Mouse (Mus musculus): ENCODE measurements around the gene Gpatch8. TPM values are rescaled to one million over a fixed set of nuclear protein-coding genes. Genes with fewer than 3 reads are reported as not detected.

The Gpatch8 gene
- total and polyA plus RNA-seq, 3 experiments: 11.5 to 24.7 (median 16.6) TPM

DNA sequence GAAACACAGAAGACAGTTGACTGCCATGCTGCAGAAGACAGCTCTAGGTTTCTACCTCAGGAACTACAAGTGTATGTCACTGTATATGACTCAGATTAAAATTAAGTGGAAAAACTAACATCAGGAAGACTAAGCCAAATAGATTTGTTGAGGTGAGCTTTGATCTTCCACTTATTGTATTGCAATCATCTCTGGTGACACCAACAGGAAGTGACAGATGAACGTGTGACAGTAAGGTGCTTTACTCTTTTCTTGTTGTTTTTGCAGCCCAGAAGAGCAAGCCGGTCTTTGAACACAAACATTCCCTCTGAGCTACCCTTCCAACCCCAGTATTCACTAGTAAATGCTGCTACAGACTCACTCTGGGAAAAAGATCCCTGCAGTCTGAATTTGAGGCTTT lies 59.5 kb downstream of the Gpatch8 start:
- Histone ChIP-seq H3K27ac (ENCODE audit: insufficient read depth, low read depth) (no peak overlapping the region), H3K79me2 (replicated peaks; ENCODE audit: control insufficient read depth, extremely low read depth, insufficient read depth, poor library complexity, severe bottlenecking) (no peaks in the 10 kb centered on the region; the same call in 1 of the 2 replicates), H3K36me3 (replicated peaks in 1 of 2; ENCODE audit: control insufficient read depth in 1 of 2, insufficient read depth in 1 of 2, low read length in 1 of 2) (peaks cover 43 to 84% of the 10 kb centered on the region in 2 experiments), H3K27me3 (replicated peaks) (no peaks in the 10 kb centered on the region), H3K9me3 (replicated peaks; ENCODE audit: low read length) (no peaks in the 10 kb centered on the region), H3K4me3 (replicated peaks in 1 of 3; ENCODE audit: low read depth in 2 of 3, low read length in 2 of 3, poor library complexity in 1 of 3) (no peak overlapping the region), H3K4me1 (ENCODE audit: control insufficient read depth in 1 of 2, insufficient read depth in 2 of 2) (no peaks in the 10 kb centered on the region), H3K9ac (ENCODE audit: insufficient read depth, low read depth) (no peak overlapping the region), H3K4me2 (ENCODE audit: insufficient read depth, low read depth, poor library complexity, severe bottlenecking) (no peak overlapping the region)
- no peak for TF ChIP-seq POLR2A (IDR thresholded peaks at IDR 0.05; ENCODE audit: low read depth, low read length)
- TF ChIP-seq MEF2A (IDR thresholded peaks at IDR 0.05; ENCODE audit: borderline replicate concordance, low read depth, low read length): no peak
- no peak for TF ChIP-seq IRF4 (IDR thresholded peaks at IDR 0.05; ENCODE audit: low read depth, low read length)
- TF ChIP-seq NRF1 (IDR thresholded peaks at IDR 0.05; ENCODE audit: low read depth, low read length): no peak
- no peak for TF ChIP-seq CTCF (conservative IDR thresholded peaks at IDR 0.05 in 1 of 2, IDR thresholded peaks at IDR 0.05 in 1 of 2; ENCODE audit: low read depth in 2 of 2, low read length in 2 of 2)
- TF ChIP-seq ELF1 (IDR thresholded peaks at IDR 0.05; ENCODE audit: low read depth, low read length): no peak
- TF ChIP-seq ZKSCAN1 (IDR thresholded peaks at IDR 0.05; ENCODE audit: borderline replicate concordance, low read depth, low read length): no peak
- no peak for TF ChIP-seq SMC3 (IDR thresholded peaks at IDR 0.05; ENCODE audit: low read depth, low read length)
- TF ChIP-seq MYC (IDR thresholded peaks at IDR 0.05; ENCODE audit: low read depth, low read length): no peak
- TF ChIP-seq RAD21 (IDR thresholded peaks at IDR 0.05; ENCODE audit: low read depth, low read length): no peak
- TF ChIP-seq POLR2AphosphoS2 (IDR thresholded peaks at IDR 0.05; ENCODE audit: low read depth, low read length): no peak
- TF ChIP-seq GABPA (IDR thresholded peaks at IDR 0.05; ENCODE audit: insufficient replicate concordance, low read depth, low read length): no peak
- no peak for TF ChIP-seq BHLHE40 (IDR thresholded peaks at IDR 0.05; ENCODE audit: low read depth, low read length)
- TF ChIP-seq JUND (conservative IDR thresholded peaks at IDR 0.05; ENCODE audit: low read depth, low read length): no peak
- no peak for TF ChIP-seq TCF12 (IDR thresholded peaks at IDR 0.05; ENCODE audit: low read depth, low read length)
- no peak for DNase-seq (ENCODE audit: extremely low read depth)
- dilution Hi-C loops (cut with MboI; ENCODE audit: extremely low pct_ligation_motif_present, extremely low pct_unique_long_range_greater_than_20kb, low sequenced_read_pairs) (no loop called here), in situ Hi-C loops (cut with MboI; ENCODE audit: low pct_ligation_motif_present, low pct_unique_long_range_greater_than_20kb, low sequenced_read_pairs) (no loop called here)

DNA sequence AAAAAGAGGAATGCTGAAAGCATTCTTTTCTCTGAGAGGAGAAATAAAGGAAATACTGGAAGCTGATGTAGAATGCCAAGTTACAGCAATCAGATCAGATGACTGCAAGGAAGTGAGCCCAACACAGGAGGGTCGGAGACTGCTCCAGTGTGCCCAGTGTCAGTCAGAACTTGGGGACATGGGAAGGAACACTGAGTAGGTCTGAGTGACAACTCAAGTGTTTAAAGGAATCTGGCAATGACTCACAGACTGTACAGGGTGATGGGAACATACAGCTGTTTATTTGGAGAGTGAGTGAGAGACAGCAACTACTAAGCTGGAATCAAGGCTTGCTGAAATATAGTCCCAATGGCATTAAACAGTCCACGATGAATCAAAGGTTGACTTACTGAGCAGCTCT lies 60.0 kb downstream of the Gpatch8 start:
- Histone ChIP-seq H3K79me2 (replicated peaks; ENCODE audit: control insufficient read depth, extremely low read depth, insufficient read depth, poor library complexity, severe bottlenecking) (no peaks in the 10 kb centered on the region; the same call in 1 of the 2 replicates), H3K4me2 (ENCODE audit: insufficient read depth, low read depth, poor library complexity, severe bottlenecking) (no peak overlapping the region), H3K4me1 (ENCODE audit: control insufficient read depth in 1 of 2, insufficient read depth in 2 of 2) (no peaks in the 10 kb centered on the region), H3K4me3 (replicated peaks in 1 of 3; ENCODE audit: low read depth in 2 of 3, low read length in 2 of 3, poor library complexity in 1 of 3) (no peak overlapping the region), H3K9me3 (replicated peaks; ENCODE audit: low read length) (no peaks in the 10 kb centered on the region), H3K36me3 (replicated peaks in 1 of 2; ENCODE audit: control insufficient read depth in 1 of 2, insufficient read depth in 1 of 2, low read length in 1 of 2) (peaks cover 43 to 79% of the 10 kb centered on the region in 2 experiments), H3K9ac (ENCODE audit: insufficient read depth, low read depth) (no peak overlapping the region), H3K27ac (ENCODE audit: insufficient read depth, low read depth) (no peak overlapping the region), H3K27me3 (replicated peaks) (no peaks in the 10 kb centered on the region)
- dilution Hi-C loops (cut with MboI; ENCODE audit: extremely low pct_ligation_motif_present, extremely low pct_unique_long_range_greater_than_20kb, low sequenced_read_pairs) (no loop called here), in situ Hi-C loops (cut with MboI; ENCODE audit: low pct_ligation_motif_present, low pct_unique_long_range_greater_than_20kb, low sequenced_read_pairs) (no loop called here)
- TF ChIP-seq NRF1 (IDR thresholded peaks at IDR 0.05; ENCODE audit: low read depth, low read length): no peak
- no peak for TF ChIP-seq POLR2AphosphoS2 (IDR thresholded peaks at IDR 0.05; ENCODE audit: low read depth, low read length)
- no peak for TF ChIP-seq USF1 (IDR thresholded peaks at IDR 0.05; ENCODE audit: low read depth, low read length)
- no peak for TF ChIP-seq MXI1 (IDR thresholded peaks at IDR 0.05; ENCODE audit: low read depth, low read length)
- TF ChIP-seq E2F4 (IDR thresholded peaks at IDR 0.05; ENCODE audit: insufficient replicate concordance, low read depth, low read length): no peak
- no peak for TF ChIP-seq JUND (conservative IDR thresholded peaks at IDR 0.05; ENCODE audit: low read depth, low read length)
- TF ChIP-seq MYC (IDR thresholded peaks at IDR 0.05; ENCODE audit: low read depth, low read length): no peak
- TF ChIP-seq PAX5 (IDR thresholded peaks at IDR 0.05; ENCODE audit: low read length): no peak
- no peak for TF ChIP-seq POLR2A (IDR thresholded peaks at IDR 0.05; ENCODE audit: low read depth, low read length)
- no peak for TF ChIP-seq TCF12 (IDR thresholded peaks at IDR 0.05; ENCODE audit: low read depth, low read length)
- no peak for TF ChIP-seq HCFC1 (IDR thresholded peaks at IDR 0.05; ENCODE audit: low read depth, low read length)
- TF ChIP-seq ZC3H11A (IDR thresholded peaks at IDR 0.05; ENCODE audit: low read depth, low read length): no peak
- no peak for DNase-seq (ENCODE audit: extremely low read depth)

Data from CH12.LX (cell line).